ENCODE assay signal across 9 mouse cellular contexts in the genomic region with DNA sequence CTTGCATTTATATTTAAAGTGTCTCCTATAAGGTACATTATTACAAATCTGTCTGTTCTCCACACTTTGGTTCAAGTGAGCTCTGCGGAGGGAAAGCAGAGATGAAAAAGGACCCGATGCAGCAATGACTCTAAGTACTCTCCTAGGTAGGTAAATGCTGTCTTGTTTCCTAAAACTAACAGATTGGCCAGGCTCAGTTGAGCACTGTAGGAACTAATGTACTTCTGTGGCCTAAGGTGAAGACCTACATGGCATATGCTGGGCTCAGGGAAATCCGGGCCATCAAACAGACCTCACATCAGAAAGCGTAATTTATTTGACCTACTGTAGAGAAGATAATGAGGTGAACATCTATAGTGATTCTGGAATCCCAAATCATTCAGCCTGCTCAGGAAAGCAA.
A peak's percentile ranks its signal among the peaks of the same experiment; 100 is the strongest.
ATAC-seq lines count a peak whose summit lies in the region.
"Had no signal": no experiment of that assay in that cellular context is flagged by ENCODE, and none has a peak within 500 bp of the region (broad histone marks: within the 10 kb centered on the region; RNA-seq: fewer than 3 reads in every experiment).

No protein-coding gene starts in this region.

- no peaks in the 10 kb centered on the region for H3K9me3 ChIP-seq in hindbrain, embryonic 16.5 days (ENCODE audit: control insufficient read depth, low read length)
- H3K9me3 ChIP-seq in hindbrain, embryonic 13.5 days, result no peaks in the 10 kb centered on the region
- H3K9me3 ChIP-seq in neural tube, embryonic 14.5 days (ENCODE audit: control insufficient read depth, low read length), result no peaks in the 10 kb centered on the region
- no peaks in the 10 kb centered on the region for H3K9me3 ChIP-seq in neural tube, embryonic 15.5 days (replicated peaks)
- H3K9me3 ChIP-seq: G1E had no signal

- no peaks in the 10 kb centered on the region for H3K36me3 ChIP-seq in hindbrain, embryonic 16.5 days (ENCODE audit: control insufficient read depth, insufficient read depth, low read length)
- no peaks in the 10 kb centered on the region for H3K36me3 ChIP-seq in hindbrain, embryonic 13.5 days
- H3K36me3 ChIP-seq in neural tube, embryonic 14.5 days (ENCODE audit: control insufficient read depth, insufficient read depth, low read length), result no peaks in the 10 kb centered on the region
- no peaks in the 10 kb centered on the region for H3K36me3 ChIP-seq in neural tube, embryonic 15.5 days
- H3K36me3 ChIP-seq: G1E had no signal

- H3K4me3 ChIP-seq in hindbrain, embryonic 16.5 days (ENCODE audit: low read length), result no peak overlapping the region
- no peak overlapping the region for H3K4me3 ChIP-seq in hindbrain, embryonic 13.5 days
- no peak overlapping the region for H3K4me3 ChIP-seq in neural tube, embryonic 14.5 days (ENCODE audit: low read depth, low read length)
- no peak overlapping the region for H3K4me3 ChIP-seq in neural tube, embryonic 15.5 days (replicated peaks)

- no peak overlapping the region for H3K27ac ChIP-seq in hindbrain, embryonic 16.5 days (ENCODE audit: low read depth, low read length)
- no peak overlapping the region for H3K27ac ChIP-seq in hindbrain, embryonic 13.5 days
- H3K27ac ChIP-seq in neural tube, embryonic 14.5 days (ENCODE audit: low read depth, low read length), result no peak overlapping the region
- no peak overlapping the region for H3K27ac ChIP-seq in neural tube, embryonic 15.5 days (replicated peaks)

- WGBS in hindbrain, embryonic 16.5 days, result 87% methylated on average over 4 of the region's 4 CpGs
- WGBS in hindbrain, embryonic 13.5 days, result 93% methylated on average over 4 of the region's 4 CpGs
- WGBS in neural tube, embryonic 14.5 days, result 93% methylated on average over 4 of the region's 4 CpGs
- 85% methylated on average over 4 of the region's 4 CpGs for WGBS in neural tube, embryonic 15.5 days

- H3K4me2 ChIP-seq in hindbrain, embryonic 16.5 days (ENCODE audit: low read length), result no peak overlapping the region
- no peak overlapping the region for H3K4me2 ChIP-seq in hindbrain, embryonic 13.5 days
- H3K4me2 ChIP-seq in neural tube, embryonic 14.5 days (ENCODE audit: low read depth, low read length), result no peak overlapping the region
- H3K4me2 ChIP-seq in neural tube, embryonic 15.5 days, result no peak overlapping the region

- no peaks in the 10 kb centered on the region for H3K27me3 ChIP-seq in hindbrain, embryonic 16.5 days (replicated peaks; ENCODE audit: control insufficient read depth, insufficient read depth, low read length)
- H3K27me3 ChIP-seq in hindbrain, embryonic 13.5 days, result no peaks in the 10 kb centered on the region
- H3K27me3 ChIP-seq in neural tube, embryonic 14.5 days (ENCODE audit: control insufficient read depth, insufficient read depth, low read length), result no peaks in the 10 kb centered on the region
- no peaks in the 10 kb centered on the region for H3K27me3 ChIP-seq in neural tube, embryonic 15.5 days (replicated peaks)
- H3K27me3 ChIP-seq: CH12.LX, Patski had no signal

- H3K4me1 ChIP-seq in hindbrain, embryonic 16.5 days (ENCODE audit: control insufficient read depth, insufficient read depth, low read depth, low read length), result no peaks in the 10 kb centered on the region
- H3K4me1 ChIP-seq in hindbrain, embryonic 13.5 days (replicated peaks), result no peaks in the 10 kb centered on the region
- H3K4me1 ChIP-seq in neural tube, embryonic 14.5 days (ENCODE audit: control insufficient read depth, insufficient read depth, low read length), result no peaks in the 10 kb centered on the region
- H3K4me1 ChIP-seq in neural tube, embryonic 15.5 days, result no peaks in the 10 kb centered on the region

- H3K9ac ChIP-seq in hindbrain, embryonic 16.5 days (ENCODE audit: low read depth, low read length), result no peak overlapping the region
- H3K9ac ChIP-seq in hindbrain, embryonic 13.5 days, result no peak overlapping the region
- no peak overlapping the region for H3K9ac ChIP-seq in neural tube, embryonic 14.5 days (replicated peaks; ENCODE audit: low read depth, low read length)
- H3K9ac ChIP-seq in neural tube, embryonic 15.5 days (replicated peaks), result no peak overlapping the region

- ATAC-seq in hindbrain, embryonic 16.5 days, result peak; percentile 54; the same call in 1 of the 2 replicates
- ATAC-seq in hindbrain, embryonic 13.5 days (ENCODE audit: low FRiP score), result no peak
- ATAC-seq in neural tube, embryonic 14.5 days (ENCODE audit: low read depth), result peak; percentile 60; the same call in 1 of the 2 replicates
- ATAC-seq in neural tube, embryonic 15.5 days (ENCODE audit: low FRiP score), result no peak
- ATAC-seq: activated CD4-positive, CD25-positive, alpha-beta regulatory T cell, adult 4 months; CD4-positive, CD25-positive, alpha-beta regulatory T cell, adult 4 months; Patski had no signal

Comparison
In these comparisons a context has a peak if more than half of its experiments do, and no peak if none do; other contexts are left out.
1. ATAC-seq: peak in hindbrain, embryonic 16.5 days (single experiment) and neural tube, embryonic 14.5 days (single experiment); none in hindbrain, embryonic 13.5 days (single experiment) and neural tube, embryonic 15.5 days (single experiment).